Mouse (Mus musculus) spleen, adult 2 months (tissue): ENCODE measurements around the gene Mtfr2.

Source experiments
- CTCF ChIP-seq: fragments of 200-500 bp; IDR thresholded peaks from 2 replicates; pipeline ENCODE4 v1.5.1; 2011; ENCODE audit warnings: mild to moderate bottlenecking, inconsistent platforms; ENCODE audit not compliant: insufficient read depth, insufficient read length, insufficient replicate concordance; ENCODE audit errors: extremely low read depth
- POLR2A ChIP-seq: fragments of 200-500 bp; IDR thresholded peaks from 2 replicates; pipeline ENCODE4 v1.6.1; 2011; ENCODE audit warnings: low read depth, low read length, inconsistent platforms

GRCm38 (mm10) chr10:20362450-20363118, 15.0 kb downstream of the Mtfr2 start:
- no peak for TF ChIP-seq POLR2A
- no peak for TF ChIP-seq CTCF
